Mouse (Mus musculus): ENCODE measurements around the gene Osr1. TPM values are rescaled to one million over a fixed set of nuclear protein-coding genes. Genes with fewer than 3 reads are reported as not detected.

Gene Osr1
- polyA plus RNA-seq, 1 experiment from 2014 or later: 17.0 TPM

DNA sequence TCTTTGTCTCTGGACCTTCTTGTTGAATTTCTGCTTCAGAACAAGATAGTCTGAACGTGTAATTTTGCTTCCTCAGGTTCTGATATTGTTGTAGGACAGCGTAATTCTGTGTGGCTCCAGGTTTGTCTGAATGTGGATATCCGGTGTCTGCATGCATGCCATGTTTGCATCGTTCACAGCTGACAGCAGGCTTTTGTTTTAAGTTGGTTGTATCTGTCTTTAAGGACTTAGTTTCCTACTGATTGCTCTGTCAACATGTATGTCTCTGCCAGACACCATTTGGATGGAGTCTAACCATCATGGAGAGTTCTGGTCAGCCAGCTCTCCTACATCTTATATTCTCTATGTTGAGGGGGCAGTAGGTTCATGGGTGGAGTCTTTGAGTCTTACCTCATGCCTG lies 8.7 kb downstream of the Osr1 start:
- no peak for DNase-seq (ENCODE audit: low spot score)
- 50% methylated on average over 4 of the region's 4 CpGs for WGBS

GRCm38 (mm10) chr12:9579301-9580030 lies 9.6 kb downstream of the Osr1 start:
- H3K9ac ChIP-seq (ENCODE audit: low read length): no peak overlapping the region
- no peaks in the 10 kb centered on the region for H3K4me1 ChIP-seq (replicated peaks; ENCODE audit: control insufficient read depth, insufficient read depth)
- DNase-seq (ENCODE audit: low spot score) (no peak), ATAC-seq (ENCODE audit: low FRiP score, low TSS enrichment) (no peak)
- H3K9me3 ChIP-seq (ENCODE audit: control insufficient read depth, low read length): no peaks in the 10 kb centered on the region
- H3K27me3 ChIP-seq (ENCODE audit: control insufficient read depth, insufficient read depth, low read length): peaks cover 10% of the 10 kb centered on the region
- no peak for TF ChIP-seq EP300 (optimal IDR thresholded peaks at IDR 0.05)
- no peak for TF ChIP-seq CTCF (IDR thresholded peaks at IDR 0.05; ENCODE audit: low read depth)
- H3K4me3 ChIP-seq (ENCODE audit: low read depth, low read length): 0 out of 2 replicates have a peak overlapping the region, but pooled peaks have one; percentile 2
- peak overlapping the region; percentile 20 for H3K4me2 ChIP-seq (replicated peaks; ENCODE audit: low read depth)
- WGBS: 35% methylated on average over 31 of the region's 31 CpGs
- H3K36me3 ChIP-seq (ENCODE audit: control insufficient read depth, insufficient read depth, low read length): no peaks in the 10 kb centered on the region
- H3K27ac ChIP-seq (replicated peaks): no peak overlapping the region

More for the DNA sequence above, 8.7 kb downstream of the Osr1 start:
- no peaks in the 10 kb centered on the region for H3K36me3 ChIP-seq (ENCODE audit: control insufficient read depth, insufficient read depth, low read length)
- peaks cover 10% of the 10 kb centered on the region for H3K27me3 ChIP-seq (ENCODE audit: control insufficient read depth, insufficient read depth, low read length)
- H3K4me2 ChIP-seq (replicated peaks; ENCODE audit: low read depth): no peak overlapping the region
- ATAC-seq (ENCODE audit: low FRiP score, low TSS enrichment): no peak
- H3K4me3 ChIP-seq (ENCODE audit: low read depth, low read length): 0 out of 2 replicates have a peak overlapping the region, but pooled peaks have one; percentile 2
- no peaks in the 10 kb centered on the region for H3K4me1 ChIP-seq (replicated peaks; ENCODE audit: control insufficient read depth, insufficient read depth)
- TF ChIP-seq EP300 (optimal IDR thresholded peaks at IDR 0.05) (no peak), CTCF (IDR thresholded peaks at IDR 0.05; ENCODE audit: low read depth) (no peak)
- no peaks in the 10 kb centered on the region for H3K9me3 ChIP-seq (ENCODE audit: control insufficient read depth, low read length)
- H3K9ac ChIP-seq (ENCODE audit: low read length): no peak overlapping the region
- H3K27ac ChIP-seq (replicated peaks): no peak overlapping the region

DNA sequence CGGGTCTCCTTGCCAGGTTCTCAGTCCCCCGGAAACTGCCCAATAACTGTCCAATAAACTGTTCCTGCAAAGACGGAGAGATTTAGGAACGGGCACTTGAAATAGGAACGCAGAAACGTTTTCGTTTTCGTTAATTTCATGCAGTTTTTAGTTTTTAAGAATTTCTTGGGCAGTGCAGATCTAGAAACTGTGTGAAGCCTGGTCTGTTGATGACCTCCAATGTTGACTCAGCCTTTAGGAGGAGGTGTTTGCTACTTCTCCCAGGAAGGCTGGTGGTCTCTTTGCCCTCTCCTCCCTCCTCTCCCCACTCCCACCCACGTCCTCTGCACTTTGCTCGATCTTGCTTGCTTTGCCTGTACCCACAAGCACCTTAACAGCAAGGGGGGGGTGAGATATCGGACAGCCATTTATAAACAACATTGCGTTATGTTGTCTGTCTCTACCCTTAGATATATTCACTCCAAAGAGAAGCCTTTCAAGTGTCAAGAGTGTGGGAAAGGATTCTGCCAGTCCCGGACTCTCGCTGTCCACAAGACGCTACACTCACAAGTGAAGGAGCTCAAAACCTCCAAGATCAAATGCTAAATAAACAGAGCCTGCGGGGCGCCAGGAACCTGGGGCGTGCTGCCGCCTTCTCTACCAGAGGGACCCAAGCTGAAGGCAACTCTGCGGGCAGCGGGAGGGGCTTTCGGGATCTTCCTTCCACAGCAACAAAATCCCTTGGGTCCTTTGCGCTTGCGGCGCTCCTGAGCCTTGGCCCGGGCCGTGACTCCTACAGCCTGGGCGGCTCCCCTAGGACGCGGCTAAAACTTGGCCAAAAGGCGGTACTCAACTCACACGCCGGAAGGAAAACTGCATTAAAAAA lies 10.4 kb downstream of the Osr1 start:
- Histone ChIP-seq H3K9me3 (ENCODE audit: control insufficient read depth, low read length) (no peaks in the 10 kb centered on the region), H3K4me3 (ENCODE audit: low read depth, low read length) (peak overlapping the region; percentile 30), H3K9ac (ENCODE audit: low read length) (0 out of 2 replicates have a peak overlapping the region, but pooled peaks have one; percentile 38), H3K4me1 (replicated peaks; ENCODE audit: control insufficient read depth, insufficient read depth) (no peaks in the 10 kb centered on the region), H3K27me3 (ENCODE audit: control insufficient read depth, insufficient read depth, low read length) (peaks cover 10% of the 10 kb centered on the region), H3K27ac (replicated peaks) (no peak overlapping the region), H3K36me3 (ENCODE audit: control insufficient read depth, insufficient read depth, low read length) (no peaks in the 10 kb centered on the region), H3K4me2 (replicated peaks; ENCODE audit: low read depth) (peak overlapping the region; percentile 47)
- no peak for DNase-seq (ENCODE audit: low spot score)
- WGBS: 25% methylated on average over 33 of the region's 33 CpGs
- ATAC-seq (ENCODE audit: low FRiP score, low TSS enrichment): no peak
- TF ChIP-seq CTCF (IDR thresholded peaks at IDR 0.05; ENCODE audit: low read depth) (no peak), EP300 (optimal IDR thresholded peaks at IDR 0.05) (no peak)

- Histone ChIP-seq H3K36me3 (ENCODE audit: control insufficient read depth, insufficient read depth, low read length) (no peaks in the 10 kb centered on the region), H3K4me2 (replicated peaks; ENCODE audit: low read depth) (peak overlapping the region; percentile 47), H3K27me3 (ENCODE audit: control insufficient read depth, insufficient read depth, low read length) (peaks cover 10% of the 10 kb centered on the region), H3K4me1 (replicated peaks; ENCODE audit: control insufficient read depth, insufficient read depth) (no peaks in the 10 kb centered on the region), H3K9ac (ENCODE audit: low read length) (peak overlapping the region; percentile 23; the same call in 1 of the 2 replicates), H3K9me3 (ENCODE audit: control insufficient read depth, low read length) (no peaks in the 10 kb centered on the region), H3K27ac (replicated peaks) (no peak overlapping the region), H3K4me3 (ENCODE audit: low read depth, low read length) (peak overlapping the region; percentile 30)
- no peak for ATAC-seq (ENCODE audit: low FRiP score, low TSS enrichment)
- DNase-seq (ENCODE audit: low spot score): no peak
- 23% methylated on average over 29 of the region's 30 CpGs for WGBS
- TF ChIP-seq CTCF (IDR thresholded peaks at IDR 0.05; ENCODE audit: low read depth) (no peak), EP300 (optimal IDR thresholded peaks at IDR 0.05) (no peak)
Measured at GRCm38 (mm10) chr12:9581011-9581410, 11.1 kb downstream of the Osr1 start.

GRCm38 (mm10) chr12:9581506-9581905 lies 11.6 kb downstream of the Osr1 start:
- H3K27ac ChIP-seq (replicated peaks): no peak overlapping the region
- no peak overlapping the region for H3K9ac ChIP-seq (ENCODE audit: low read length)
- no peaks in the 10 kb centered on the region for H3K4me1 ChIP-seq (replicated peaks; ENCODE audit: control insufficient read depth, insufficient read depth)
- peak overlapping the region; percentile 47; the same call in 1 of the 2 replicates for H3K4me2 ChIP-seq (replicated peaks; ENCODE audit: low read depth)
- TF ChIP-seq EP300 (optimal IDR thresholded peaks at IDR 0.05): no peak
- TF ChIP-seq CTCF (IDR thresholded peaks at IDR 0.05; ENCODE audit: low read depth): no peak
- ATAC-seq (ENCODE audit: low FRiP score, low TSS enrichment) (no peak), DNase-seq (ENCODE audit: low spot score) (no peak)
- H3K9me3 ChIP-seq (ENCODE audit: control insufficient read depth, low read length): no peaks in the 10 kb centered on the region
- 39% methylated on average over 12 of the region's 12 CpGs for WGBS
- no peaks in the 10 kb centered on the region for H3K36me3 ChIP-seq (ENCODE audit: control insufficient read depth, insufficient read depth, low read length)
- H3K27me3 ChIP-seq (ENCODE audit: control insufficient read depth, insufficient read depth, low read length): peaks cover 10% of the 10 kb centered on the region
- peak overlapping the region; percentile 30; the same call in 1 of the 2 replicates for H3K4me3 ChIP-seq (ENCODE audit: low read depth, low read length)

Data from stomach, postnatal 0 days (tissue).